Mouse (Mus musculus): ENCODE results near the gene Pigm.

Gene Pigm

GRCm38 (mm10) chr1:172413491-172414230 lies 37.3 kb downstream of the Pigm start:
- no peak for DNase-seq (ENCODE audit: low read depth, low spot score)

GRCm38 (mm10) chr1:172414231-172414585 lies 37.9 kb downstream of the Pigm start:
- no peak for DNase-seq (ENCODE audit: low read depth, low spot score)

- no peak for DNase-seq (ENCODE audit: low read depth, low spot score)
Measured at GRCm38 (mm10) chr1:172415061-172415460, 38.7 kb downstream of the Pigm start.

- DNase-seq (ENCODE audit: low read depth, low spot score): no peak
Measured at GRCm38 (mm10) chr1:172418173-172418572, 41.8 kb downstream of the Pigm start.

- no peak for DNase-seq (ENCODE audit: low read depth, low spot score)
Measured at GRCm38 (mm10) chr1:172418642-172419041, 42.3 kb downstream of the Pigm start.

GRCm38 (mm10) chr1:172420181-172420580 lies 43.8 kb downstream of the Pigm start:
- no peak for DNase-seq (ENCODE audit: low read depth, low spot score)

GRCm38 (mm10) chr1:172423393-172423792 lies 47.0 kb downstream of the Pigm start:
- no peak for DNase-seq (ENCODE audit: low read depth, low spot score)

GRCm38 (mm10) chr1:172426419-172426818 lies 50.1 kb downstream of the Pigm start:
- DNase-seq (ENCODE audit: low read depth, low spot score): no peak

GRCm38 (mm10) chr1:172427841-172428240 lies 51.5 kb downstream of the Pigm start:
- no peak for DNase-seq (ENCODE audit: low read depth, low spot score)

GRCm38 (mm10) chr1:172428614-172429013 lies 52.3 kb downstream of the Pigm start:
- DNase-seq (ENCODE audit: low read depth, low spot score): no peak

- no peak for DNase-seq (ENCODE audit: low read depth, low spot score)
Measured at GRCm38 (mm10) chr1:172430731-172431220, 54.4 kb downstream of the Pigm start.

GRCm38 (mm10) chr1:172431836-172432586 lies 55.7 kb downstream of the Pigm start:
- no peak for DNase-seq (ENCODE audit: low read depth, low spot score)

GRCm38 (mm10) chr1:172432587-172432955 lies 56.2 kb downstream of the Pigm start:
- DNase-seq (ENCODE audit: low read depth, low spot score): no peak

GRCm38 (mm10) chr1:172433012-172433850 lies 56.9 kb downstream of the Pigm start:
- no peak for DNase-seq (ENCODE audit: low read depth, low spot score)

Measured in embryo, embryonic 11.5 days (tissue).